Mouse (Mus musculus): ENCODE data around the gene Olfr169. TPM values are rescaled to one million over a fixed set of nuclear protein-coding genes. Genes with fewer than 3 reads are reported as not detected.
"Not testable (repeated sequence)": the region's sequence is repeated elsewhere in the genome, so short reads cannot be mapped to it uniquely, and the experiment has no call there.

Olfr169 gene
- polyA plus RNA-seq (2015; fragmentation: Nextera tagmentation; extraction: Ambion mirVana): not detected in 2 replicates

- not testable (repeated sequence) for ATAC-seq (ENCODE audit: insufficient number of reproducible peaks, low FRiP score, low TSS enrichment, low read depth); H3K36me3 ChIP-seq; H3K27ac ChIP-seq; H3K4me3 ChIP-seq; H3K27me3 ChIP-seq; H3K9ac ChIP-seq; H3K9me3 ChIP-seq; H3K4me2 ChIP-seq; H3K4me1 ChIP-seq
- 88% methylated on average over 2 of the region's 2 CpGs for WGBS
These were observed at the start of gene Olfr169 for GRCm38 (mm10) chr16:19571709-19572108. Gene Olfr169 (minus strand): TSS chr16:19571809.

GRCm38 (mm10) chr16:19611782-19612181 lies 40.2 kb upstream of the Olfr169 start, which contains the start of gene Olfr170:
Gene Olfr170 (minus strand): TSS chr16:19611882.
- not testable (repeated sequence) for H3K9me3 ChIP-seq; H3K4me3 ChIP-seq; H3K4me2 ChIP-seq; H3K4me1 ChIP-seq; H3K27ac ChIP-seq; H3K36me3 ChIP-seq; H3K27me3 ChIP-seq; H3K9ac ChIP-seq; ATAC-seq (ENCODE audit: insufficient number of reproducible peaks, low FRiP score, low TSS enrichment, low read depth)
- WGBS: 77% methylated on average over 2 of the region's 2 CpGs

- Histone ChIP-seq H3K9ac (no peak overlapping the region), H3K9me3 (no peaks in the 10 kb centered on the region), H3K4me3 (no peak overlapping the region), H3K36me3 (no peaks in the 10 kb centered on the region), H3K4me1 (no peaks in the 10 kb centered on the region), H3K27me3 (no peaks in the 10 kb centered on the region), H3K27ac (no peak overlapping the region), H3K4me2 (no peak overlapping the region)
- 46% methylated on average over 2 of the region's 2 CpGs for WGBS
- ATAC-seq (ENCODE audit: insufficient number of reproducible peaks, low FRiP score, low TSS enrichment, low read depth): no peak
These were observed 31.6 kb upstream of the Olfr169 start for GRCm38 (mm10) chr16:19603166-19603565.

DNA sequence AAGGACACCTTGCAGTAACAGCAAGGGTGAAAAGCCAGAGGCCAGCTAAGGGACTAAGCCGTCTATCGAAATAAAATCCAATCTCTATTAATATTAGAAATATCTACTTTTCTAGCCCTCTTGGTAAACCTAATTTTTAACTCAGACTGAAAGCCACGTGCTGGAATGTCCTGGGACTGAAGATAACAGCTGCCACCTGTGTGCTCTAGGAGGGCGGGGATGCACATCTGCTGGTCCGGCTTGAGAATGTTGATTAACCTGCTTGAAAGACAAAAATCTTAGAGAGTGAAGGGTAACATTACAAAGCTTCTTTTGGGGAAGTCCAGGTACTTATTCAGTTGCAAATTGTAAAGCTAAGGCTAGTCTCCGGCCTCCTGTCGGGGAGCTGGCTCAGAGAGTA lies 18.2 kb downstream of the Olfr169 start:
- H3K9me3 ChIP-seq; H3K27me3 ChIP-seq; H3K27ac ChIP-seq; H3K9ac ChIP-seq; H3K36me3 ChIP-seq; H3K4me3 ChIP-seq; H3K4me2 ChIP-seq; ATAC-seq (ENCODE audit: insufficient number of reproducible peaks, low FRiP score, low TSS enrichment, low read depth); H3K4me1 ChIP-seq: not testable (repeated sequence)
- WGBS: 76% methylated on average over 7 of the region's 7 CpGs

DNA sequence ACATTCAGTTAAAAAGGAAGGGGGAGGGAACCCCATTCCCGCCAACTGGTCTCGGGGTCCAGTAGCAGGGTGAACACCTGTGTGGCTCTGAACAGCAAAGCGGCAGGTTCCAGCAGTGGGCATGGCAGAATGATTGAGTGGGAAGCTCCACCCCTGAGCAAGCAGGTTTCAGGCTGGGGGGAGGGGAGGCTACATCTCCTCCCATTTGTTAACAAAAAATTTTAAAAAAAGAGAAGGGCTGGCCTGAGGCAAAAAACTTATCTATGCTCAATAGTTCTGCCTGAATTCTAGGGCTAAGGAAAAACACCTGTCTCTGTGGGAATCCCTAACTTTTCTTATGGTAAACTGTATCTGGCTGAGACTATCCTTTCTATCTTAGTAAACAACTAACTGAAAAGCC lies 19.4 kb downstream of the Olfr169 start:
- H3K27ac ChIP-seq; H3K36me3 ChIP-seq; ATAC-seq (ENCODE audit: insufficient number of reproducible peaks, low FRiP score, low TSS enrichment, low read depth); H3K4me1 ChIP-seq; H3K27me3 ChIP-seq; H3K9me3 ChIP-seq; H3K4me3 ChIP-seq; H3K9ac ChIP-seq; H3K4me2 ChIP-seq: not testable (repeated sequence)
- 79% methylated on average over 3 of the region's 3 CpGs for WGBS

DNA sequence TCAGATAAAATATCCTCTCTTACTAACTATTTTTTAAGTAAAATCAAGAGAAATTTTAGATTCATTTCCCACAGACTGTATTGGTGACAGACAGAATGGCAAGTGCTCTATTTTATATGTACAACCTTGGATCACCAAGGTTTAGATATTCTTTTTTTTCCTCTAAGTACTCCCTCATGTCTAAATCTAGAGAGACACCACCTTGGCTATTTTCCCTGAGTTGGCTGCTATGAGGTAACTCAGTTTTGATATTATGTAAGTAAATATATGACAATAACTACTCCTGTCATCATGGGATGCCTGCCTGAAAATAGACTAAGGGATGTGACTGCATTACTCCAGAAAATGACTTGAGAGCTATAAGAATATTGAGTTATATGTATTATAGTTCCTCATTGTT lies 36.2 kb downstream of the Olfr169 start, which contains the start of gene Olfr168:
Olfr168 (minus strand) TSS at position 101 of the 400 bp plus-strand sequence.
- ATAC-seq (ENCODE audit: insufficient number of reproducible peaks, low FRiP score, low TSS enrichment, low read depth): no peak
- no peak within 1 kb of the TSS for H3K9ac ChIP-seq
- no peaks in the 10 kb centered on the region for H3K27me3 ChIP-seq
- H3K4me2 ChIP-seq: no peak within 1 kb of the TSS
- no peak within 1 kb of the TSS for H3K27ac ChIP-seq
- no peaks in the 10 kb centered on the region for H3K4me1 ChIP-seq
- no peak within 1 kb of the TSS for H3K4me3 ChIP-seq
- H3K9me3 ChIP-seq: no peaks in the 10 kb centered on the region
- H3K36me3 ChIP-seq: no peaks in the 10 kb centered on the region

DNA sequence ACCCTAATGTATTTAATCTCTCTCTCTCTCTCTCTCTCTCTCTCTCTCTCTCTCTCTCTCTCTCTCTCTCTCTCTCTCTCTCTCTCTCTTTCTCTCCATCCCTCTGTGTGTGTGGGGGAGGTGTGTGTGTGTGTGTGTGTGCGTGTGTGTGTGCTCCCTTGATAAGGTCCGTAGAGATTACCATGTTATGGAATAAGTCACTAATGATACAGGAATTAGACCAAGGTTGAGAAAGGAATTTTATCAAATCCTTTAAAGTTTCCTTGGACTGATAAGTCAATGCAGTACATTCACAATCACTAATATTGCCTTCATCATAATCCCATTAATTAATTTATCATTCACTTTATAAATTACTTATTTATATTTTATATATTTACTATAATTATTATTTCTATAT lies 49.4 kb downstream of the Olfr169 start, which contains the start of gene Olfr167:
Olfr167 (minus strand) TSS at position 101 of the 400 bp plus-strand sequence.
- Histone ChIP-seq H3K9me3 (no peaks in the 10 kb centered on the region), H3K9ac (no peak within 1 kb of the TSS), H3K4me3 (no peak within 1 kb of the TSS), H3K36me3 (no peaks in the 10 kb centered on the region), H3K4me1 (no peaks in the 10 kb centered on the region), H3K27ac (no peak within 1 kb of the TSS), H3K27me3 (no peaks in the 10 kb centered on the region), H3K4me2 (no peak within 1 kb of the TSS)
- ATAC-seq (ENCODE audit: insufficient number of reproducible peaks, low FRiP score, low TSS enrichment, low read depth): no peak
- 94% methylated on average over 2 of the region's 2 CpGs for WGBS

Other genes with a start within 250 kb of the Olfr169 start
- gene Olfr165, start 148.7 kb downstream of the Olfr169 start, polyA plus RNA-seq (2015; fragmentation: Nextera tagmentation; extraction: Ambion mirVana): not detected in 2 replicates
- gene Olfr166, start 88.1 kb downstream of the Olfr169 start, polyA plus RNA-seq (2015; fragmentation: Nextera tagmentation; extraction: Ambion mirVana): not detected in 2 replicates
- gene Olfr167, start 49.5 kb downstream of the Olfr169 start, polyA plus RNA-seq (2015; fragmentation: Nextera tagmentation; extraction: Ambion mirVana): not detected in 2 replicates
- gene Olfr168, start 36.3 kb downstream of the Olfr169 start, polyA plus RNA-seq (2015; fragmentation: Nextera tagmentation; extraction: Ambion mirVana): not detected in 2 replicates
- gene Olfr170, start 40.1 kb upstream of the Olfr169 start, polyA plus RNA-seq (2015; fragmentation: Nextera tagmentation; extraction: Ambion mirVana): not detected in 2 replicates
- not detected in 2 replicates for gene Olfr171, start 58.1 kb upstream of the Olfr169 start, polyA plus RNA-seq (2015; fragmentation: Nextera tagmentation; extraction: Ambion mirVana)
- gene Lamp3, start 134.6 kb upstream of the Olfr169 start, polyA plus RNA-seq (2015; fragmentation: Nextera tagmentation; extraction: Ambion mirVana): not detected in 2 replicates
- 12.2 and 13.5 TPM in 2 replicates for gene B3gnt5, start 188.4 kb upstream of the Olfr169 start, polyA plus RNA-seq (2015; fragmentation: Nextera tagmentation; extraction: Ambion mirVana)

Data from limb, embryonic 15.5 days (tissue).